Mouse (Mus musculus): ENCODE results near the gene Olfr412. TPM values are rescaled to one million over a fixed set of nuclear protein-coding genes. Genes with fewer than 3 reads are reported as not detected.

Gene Olfr412
- not detected in 2 replicates for polyA plus RNA-seq (2012; ENCODE audit: insufficient read depth, insufficient read length, missing spikeins)

DNA sequence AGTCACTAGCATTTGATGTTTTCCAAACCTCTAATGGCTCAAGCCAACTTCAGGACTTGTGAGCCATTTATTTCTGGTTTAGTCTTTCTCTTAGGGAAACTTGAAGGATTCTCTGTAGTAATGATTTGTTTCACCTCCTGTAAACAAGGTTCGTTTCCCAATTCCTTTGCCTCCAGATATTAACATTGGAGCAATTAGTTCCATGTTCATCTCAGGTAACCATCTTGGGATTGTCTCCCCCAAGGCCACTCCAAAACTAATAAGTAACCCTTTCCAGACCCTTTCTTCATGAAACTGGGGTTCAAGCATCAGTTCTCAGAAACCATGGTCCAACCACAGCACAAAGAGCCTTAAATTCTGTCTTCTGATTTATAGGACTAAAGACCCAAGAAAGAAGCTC lies at the start of gene Olfr412:
Gene Olfr412, plus strand, starts transcription at position 301 of the 400 bp plus-strand sequence.
- Histone ChIP-seq H3K4me1 (ENCODE audit: control insufficient read depth, insufficient read depth, insufficient read length, low read length) (no peaks in the 10 kb centered on the region), H3K27ac (replicated peaks; ENCODE audit: low read depth, low read length) (no peak within 1 kb of the TSS), H3K4me3 (ENCODE audit: insufficient read depth, low read depth, low read length) (no peak within 1 kb of the TSS)

DNA sequence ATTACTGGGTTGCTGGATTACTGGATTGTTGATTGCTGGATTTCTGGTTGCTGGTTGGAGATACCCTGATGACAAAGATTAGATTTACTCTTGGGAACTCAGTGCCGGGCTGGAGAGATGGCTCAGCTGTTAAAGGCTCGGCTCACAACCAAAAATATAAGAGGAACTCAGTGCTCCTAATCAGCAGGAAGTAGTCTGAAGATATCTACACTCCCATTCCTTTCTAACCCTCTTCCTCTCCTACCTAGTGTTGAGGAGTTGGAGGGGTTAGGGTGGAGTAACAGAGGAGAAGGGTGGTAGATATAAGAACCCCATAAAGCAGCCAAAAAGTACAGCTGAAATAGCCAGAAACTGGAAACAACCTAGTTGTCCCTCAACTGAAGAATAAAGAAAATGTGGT lies 35.8 kb upstream of the Olfr412 start:
- no peak overlapping the region for H3K27ac ChIP-seq (replicated peaks; ENCODE audit: low read depth, low read length)
- no peak overlapping the region for H3K4me3 ChIP-seq (ENCODE audit: insufficient read depth, low read depth, low read length)
- no peaks in the 10 kb centered on the region for H3K4me1 ChIP-seq (ENCODE audit: control insufficient read depth, insufficient read depth, insufficient read length, low read length)

DNA sequence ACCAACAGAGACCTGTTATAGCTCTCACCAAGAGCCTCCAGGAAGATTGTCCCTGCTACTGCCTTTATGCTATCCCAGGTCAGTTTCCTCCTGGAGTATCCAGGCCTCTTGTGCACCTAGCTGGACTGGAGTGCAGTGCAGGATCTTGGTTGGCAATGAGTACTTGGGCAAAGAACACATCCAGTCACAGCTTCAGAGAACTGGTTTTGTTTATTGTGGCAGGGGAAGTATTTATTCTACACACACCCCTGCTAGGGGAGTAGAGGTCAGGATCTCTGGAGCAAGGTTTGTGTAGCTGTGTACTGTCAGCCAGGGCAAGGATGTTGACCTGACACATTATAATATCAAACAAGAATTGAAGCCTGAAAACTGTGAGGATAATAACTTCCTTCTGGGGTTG lies 33.1 kb upstream of the Olfr412 start:
- Histone ChIP-seq H3K4me1 (ENCODE audit: control insufficient read depth, insufficient read depth, insufficient read length, low read length) (no peaks in the 10 kb centered on the region), H3K27ac (replicated peaks; ENCODE audit: low read depth, low read length) (no peak overlapping the region), H3K4me3 (ENCODE audit: insufficient read depth, low read depth, low read length) (no peak overlapping the region)

DNA sequence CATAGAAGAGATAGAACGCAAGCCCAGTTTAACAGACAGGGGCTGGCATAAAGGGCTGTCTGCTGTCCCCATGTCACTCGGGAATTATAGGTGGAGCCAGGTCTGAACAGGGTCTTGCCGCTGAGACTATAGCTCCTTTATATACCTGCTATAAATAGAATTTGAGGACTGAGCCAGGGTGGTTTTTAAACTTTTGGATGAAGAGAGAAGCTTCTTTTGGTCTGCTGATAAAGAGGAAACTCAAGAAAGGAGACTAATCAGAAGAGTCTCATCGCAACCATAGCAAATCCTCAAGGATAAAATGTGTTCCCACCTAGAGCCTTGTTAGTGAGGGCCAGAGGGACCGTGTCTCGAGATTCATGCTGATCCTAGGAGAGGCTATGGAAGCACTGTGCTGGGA lies 23.9 kb upstream of the Olfr412 start, which contains the start of gene Olfr410:
Gene Olfr410, minus strand, starts transcription at position 101 of the 400 bp plus-strand sequence.
- Histone ChIP-seq H3K4me1 (ENCODE audit: control insufficient read depth, insufficient read depth, insufficient read length, low read length) (no peaks in the 10 kb centered on the region), H3K27ac (replicated peaks; ENCODE audit: low read depth, low read length) (no peak within 1 kb of the TSS), H3K4me3 (ENCODE audit: insufficient read depth, low read depth, low read length) (no peak within 1 kb of the TSS)

DNA sequence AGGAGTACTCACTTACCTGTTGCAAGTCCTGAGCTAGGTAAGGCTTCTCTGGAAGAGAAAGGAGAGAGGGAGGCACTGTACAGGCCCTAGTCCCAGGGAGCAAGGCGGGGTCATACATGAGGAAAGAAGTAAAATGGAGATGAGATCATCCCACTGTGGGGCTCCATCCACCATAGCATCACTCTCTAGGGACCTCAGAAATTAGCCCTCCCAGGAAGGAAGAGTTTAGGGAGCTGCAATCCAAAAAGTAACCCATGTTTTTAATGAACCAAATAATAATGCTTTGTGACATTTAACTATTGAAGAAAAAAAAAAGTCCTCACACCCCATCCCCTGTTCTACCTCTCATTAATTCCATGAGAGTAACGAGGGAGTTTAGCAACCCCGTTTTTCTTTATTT lies 9.3 kb upstream of the Olfr412 start, which contains the start of gene Olfr411:
Gene Olfr411, minus strand, starts transcription at position 101 of the 400 bp plus-strand sequence.
- no peaks in the 10 kb centered on the region for H3K4me1 ChIP-seq (ENCODE audit: control insufficient read depth, insufficient read depth, insufficient read length, low read length)
- no peak within 1 kb of the TSS for H3K4me3 ChIP-seq (ENCODE audit: insufficient read depth, low read depth, low read length)
- H3K27ac ChIP-seq (replicated peaks; ENCODE audit: low read depth, low read length): no peak within 1 kb of the TSS

DNA sequence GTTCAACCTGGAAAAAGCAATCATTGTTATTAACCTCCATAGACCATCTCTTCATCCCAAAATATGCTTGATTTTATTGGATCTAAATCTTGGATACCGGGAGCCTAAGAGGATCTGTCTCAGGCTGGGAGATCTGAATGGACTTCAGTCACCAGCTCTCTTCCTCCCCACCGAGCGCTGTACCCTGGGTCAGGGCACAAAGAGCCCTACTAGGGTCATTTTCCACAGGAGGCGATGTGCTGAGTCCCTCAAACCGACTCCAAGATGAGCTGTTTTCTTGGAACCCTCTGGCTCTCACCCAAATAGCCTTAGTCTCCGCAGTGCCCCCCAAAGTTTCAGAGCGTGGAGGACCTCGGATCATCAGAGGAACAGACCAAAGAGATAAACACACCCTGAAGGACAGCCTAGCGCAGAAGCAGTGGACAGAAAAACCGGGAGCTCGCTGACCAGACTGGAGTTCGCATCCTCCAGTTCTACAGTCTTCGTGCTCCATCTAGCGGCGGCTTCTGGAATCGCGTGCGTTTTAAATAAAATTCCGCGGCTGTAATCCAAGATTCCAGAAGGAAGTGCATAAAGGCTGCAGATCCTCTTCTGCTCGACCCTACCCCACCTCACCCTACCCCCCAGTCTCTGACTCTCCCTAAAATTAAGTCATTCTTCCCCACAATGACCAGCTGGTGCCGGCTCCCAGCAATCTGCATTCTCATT lies 9.7 kb downstream of the Olfr412 start:
- H3K4me1 ChIP-seq (ENCODE audit: control insufficient read depth, insufficient read depth, insufficient read length, low read length): no peaks in the 10 kb centered on the region
- H3K4me3 ChIP-seq (ENCODE audit: insufficient read depth, low read depth, low read length): no peak overlapping the region
- no peak overlapping the region for H3K27ac ChIP-seq (replicated peaks; ENCODE audit: low read depth, low read length)

DNA sequence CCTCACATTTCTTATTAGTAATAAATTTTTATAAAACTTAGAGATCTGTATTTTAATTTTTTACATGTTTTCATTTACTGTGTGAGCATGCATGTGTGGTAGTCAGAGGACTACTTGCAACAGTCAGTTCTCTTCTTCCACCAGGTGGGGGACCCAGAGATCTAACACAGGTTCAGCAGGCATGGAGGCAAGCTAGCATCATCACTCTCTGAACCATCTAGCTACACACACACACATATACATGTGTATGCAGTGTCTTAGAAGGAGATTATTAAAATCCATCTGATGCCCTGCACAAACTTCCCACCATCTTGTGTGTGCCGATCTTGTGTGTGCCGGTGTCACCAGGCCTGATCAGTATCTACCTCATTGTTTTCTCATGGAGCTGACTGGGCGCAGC lies 15.0 kb downstream of the Olfr412 start:
- Histone ChIP-seq H3K4me3 (ENCODE audit: insufficient read depth, low read depth, low read length) (no peak overlapping the region), H3K4me1 (ENCODE audit: control insufficient read depth, insufficient read depth, insufficient read length, low read length) (no peaks in the 10 kb centered on the region), H3K27ac (replicated peaks; ENCODE audit: low read depth, low read length) (no peak overlapping the region)

DNA sequence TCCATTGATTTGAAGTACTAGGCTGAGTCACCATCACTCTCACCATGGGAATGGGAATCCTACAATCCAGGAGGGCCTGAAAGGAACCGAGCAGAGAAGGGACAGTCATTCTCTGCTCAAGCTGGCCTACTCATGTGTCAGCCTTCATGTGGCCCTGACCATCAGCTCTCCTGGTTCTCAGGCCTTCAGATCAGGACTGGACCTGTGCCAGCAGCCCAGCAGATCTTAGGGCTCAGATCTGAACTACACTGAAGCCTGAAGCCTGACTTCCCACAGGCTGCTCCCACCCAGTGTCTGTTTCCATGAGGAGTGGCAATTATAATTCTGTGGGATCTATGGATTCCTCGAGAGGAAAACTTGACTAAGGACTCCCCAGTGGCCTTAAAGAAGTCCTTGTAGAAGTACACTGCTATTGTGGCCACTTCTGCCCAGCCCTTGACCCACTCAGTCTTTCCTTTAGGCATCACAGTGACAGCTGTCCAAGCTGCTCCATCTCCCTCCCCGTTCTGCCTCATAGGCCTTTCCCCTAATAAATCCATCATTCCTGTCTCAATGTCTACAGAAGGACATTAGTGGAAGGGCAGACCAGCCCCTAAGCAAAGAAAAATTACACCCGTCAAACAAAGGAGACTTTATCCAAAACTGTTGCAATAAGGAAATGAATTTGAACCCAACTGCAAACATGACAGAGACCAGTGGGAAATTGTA lies 17.5 kb downstream of the Olfr412 start:
- H3K4me1 ChIP-seq (ENCODE audit: control insufficient read depth, insufficient read depth, insufficient read length, low read length): no peaks in the 10 kb centered on the region
- no peak overlapping the region for H3K27ac ChIP-seq (replicated peaks; ENCODE audit: low read depth, low read length)
- H3K4me3 ChIP-seq (ENCODE audit: insufficient read depth, low read depth, low read length): no peak overlapping the region

DNA sequence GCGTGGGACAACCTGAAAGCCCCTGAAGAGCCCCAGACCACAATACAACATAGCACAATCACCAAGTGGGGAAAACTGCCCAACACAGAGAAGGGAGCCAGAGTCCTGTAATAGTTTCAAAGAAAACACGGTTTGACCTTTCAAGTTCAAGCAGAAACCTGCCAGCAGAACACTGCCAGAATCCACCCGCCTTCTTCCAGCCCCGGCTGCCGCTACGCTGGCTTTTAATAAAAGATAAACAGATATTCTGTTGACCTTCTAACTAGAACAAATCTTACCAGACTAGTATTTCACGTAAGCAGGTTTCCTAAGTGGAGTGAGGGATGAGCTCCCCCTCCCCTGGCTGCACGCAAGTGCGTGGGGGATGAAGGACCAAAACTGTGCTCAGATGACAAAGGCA lies 23.8 kb downstream of the Olfr412 start:
- Histone ChIP-seq H3K4me3 (ENCODE audit: insufficient read depth, low read depth, low read length) (no peak overlapping the region), H3K4me1 (ENCODE audit: control insufficient read depth, insufficient read depth, insufficient read length, low read length) (no peaks in the 10 kb centered on the region), H3K27ac (replicated peaks; ENCODE audit: low read depth, low read length) (no peak overlapping the region)

DNA sequence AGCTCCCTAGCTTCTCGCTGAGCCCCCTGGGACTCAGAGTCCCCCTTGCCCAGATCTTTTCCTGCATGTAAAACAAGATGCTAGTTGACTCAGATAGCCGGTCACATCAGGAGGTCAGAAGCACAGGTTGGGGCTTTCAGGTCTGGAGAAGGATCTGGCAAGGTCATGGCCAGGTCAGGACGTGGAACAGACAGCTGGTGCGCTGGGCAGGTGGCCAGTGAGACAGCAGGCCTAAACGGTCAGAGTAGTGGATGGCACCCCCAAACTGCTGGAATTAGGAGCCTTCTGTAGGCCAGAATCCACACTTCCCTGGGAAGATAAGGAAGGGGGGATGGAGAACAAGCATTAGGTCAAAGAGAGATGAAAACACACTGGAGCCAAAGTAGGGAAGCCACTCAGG lies 25.3 kb downstream of the Olfr412 start:
- H3K27ac ChIP-seq (replicated peaks; ENCODE audit: low read depth, low read length): no peak overlapping the region
- no peak overlapping the region for H3K4me3 ChIP-seq (ENCODE audit: insufficient read depth, low read depth, low read length)
- no peaks in the 10 kb centered on the region for H3K4me1 ChIP-seq (ENCODE audit: control insufficient read depth, insufficient read depth, insufficient read length, low read length)

DNA sequence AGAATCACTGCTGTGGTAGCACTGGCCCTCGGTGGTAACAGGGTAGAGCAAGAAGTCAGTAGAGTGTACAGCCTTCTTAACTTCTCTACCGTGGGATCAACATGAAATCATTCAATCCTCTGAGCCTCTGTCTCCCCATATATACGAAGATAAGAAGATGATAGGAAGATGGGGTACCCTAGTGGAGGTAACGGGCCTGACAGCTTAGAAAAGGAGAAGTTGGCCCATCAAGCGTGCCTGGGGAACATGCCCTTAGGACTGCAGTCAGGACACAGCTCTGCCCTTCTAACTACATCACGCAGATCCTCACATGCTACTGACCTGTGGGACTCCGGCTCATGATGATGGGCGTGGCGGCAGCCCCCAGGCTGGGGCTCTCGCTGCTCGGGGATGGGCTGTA lies 30.0 kb downstream of the Olfr412 start:
- H3K27ac ChIP-seq (replicated peaks; ENCODE audit: low read depth, low read length): no peak overlapping the region
- no peaks in the 10 kb centered on the region for H3K4me1 ChIP-seq (ENCODE audit: control insufficient read depth, insufficient read depth, insufficient read length, low read length)
- no peak overlapping the region for H3K4me3 ChIP-seq (ENCODE audit: insufficient read depth, low read depth, low read length)

DNA sequence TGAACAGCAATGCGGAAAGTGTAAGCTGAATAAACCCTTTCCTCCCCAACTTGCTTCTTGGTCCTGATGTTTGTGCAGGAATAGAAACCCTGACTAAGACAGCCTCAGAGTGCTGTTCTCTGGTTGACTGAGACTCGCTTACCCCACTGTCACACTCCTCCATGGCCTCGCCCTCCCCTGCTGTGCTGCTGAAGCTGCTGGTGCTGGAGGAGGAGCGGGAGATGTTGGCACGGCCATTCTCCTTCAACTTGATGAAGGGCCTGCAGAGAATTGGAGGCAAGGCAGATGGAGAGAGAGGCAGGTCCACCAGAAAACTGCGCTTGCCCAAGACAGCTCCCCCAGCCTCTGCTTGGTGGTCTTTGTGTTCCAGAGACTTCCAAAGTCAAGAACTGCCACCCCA lies 31.0 kb downstream of the Olfr412 start:
- Histone ChIP-seq H3K27ac (replicated peaks; ENCODE audit: low read depth, low read length) (no peak overlapping the region), H3K4me1 (ENCODE audit: control insufficient read depth, insufficient read depth, insufficient read length, low read length) (no peaks in the 10 kb centered on the region), H3K4me3 (ENCODE audit: insufficient read depth, low read depth, low read length) (no peak overlapping the region)

DNA sequence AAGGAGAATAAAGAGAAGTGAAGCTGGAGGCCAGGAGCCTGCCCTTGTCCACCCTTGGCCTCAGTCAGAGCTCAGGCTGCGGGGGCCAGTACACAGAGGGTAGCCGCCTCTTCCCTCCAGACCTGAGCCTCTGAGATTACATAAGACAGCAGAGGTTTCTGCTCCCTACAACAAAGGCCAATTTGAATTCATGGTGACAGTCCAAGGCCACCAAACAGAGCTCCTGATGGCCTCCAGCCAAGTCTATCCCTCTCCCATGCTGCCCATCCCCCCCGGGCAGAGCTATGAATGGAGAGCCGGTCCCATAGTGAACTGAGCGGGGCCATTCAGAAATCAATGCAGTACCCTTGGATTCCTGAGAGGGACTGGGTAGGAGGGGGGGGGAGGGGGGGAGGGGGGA lies 31.6 kb downstream of the Olfr412 start:
- H3K4me3 ChIP-seq (ENCODE audit: insufficient read depth, low read depth, low read length): no peak overlapping the region
- H3K4me1 ChIP-seq (ENCODE audit: control insufficient read depth, insufficient read depth, insufficient read length, low read length): no peaks in the 10 kb centered on the region
- no peak overlapping the region for H3K27ac ChIP-seq (replicated peaks; ENCODE audit: low read depth, low read length)

DNA sequence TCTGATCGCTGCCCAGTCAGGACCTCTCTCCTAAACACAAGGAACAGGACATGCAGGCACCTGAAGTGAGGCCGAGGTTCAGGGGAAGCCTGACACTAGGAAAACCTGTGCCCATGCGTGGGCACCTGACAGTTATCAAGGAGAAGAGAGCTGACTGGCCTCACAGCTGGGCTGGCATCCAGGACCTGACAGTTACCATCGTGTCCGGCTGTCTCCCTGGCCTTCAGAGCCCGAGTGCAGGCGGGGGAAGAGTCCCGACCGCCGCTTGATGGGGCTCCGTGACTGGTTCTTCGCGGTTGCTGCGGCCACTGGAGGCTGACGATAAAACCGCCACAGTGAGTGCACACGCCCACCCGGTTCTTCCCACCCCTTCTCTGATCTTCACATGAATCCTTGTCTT lies 33.7 kb downstream of the Olfr412 start:
- Histone ChIP-seq H3K4me1 (ENCODE audit: control insufficient read depth, insufficient read depth, insufficient read length, low read length) (no peaks in the 10 kb centered on the region), H3K4me3 (ENCODE audit: insufficient read depth, low read depth, low read length) (no peak overlapping the region), H3K27ac (replicated peaks; ENCODE audit: low read depth, low read length) (no peak overlapping the region)

DNA sequence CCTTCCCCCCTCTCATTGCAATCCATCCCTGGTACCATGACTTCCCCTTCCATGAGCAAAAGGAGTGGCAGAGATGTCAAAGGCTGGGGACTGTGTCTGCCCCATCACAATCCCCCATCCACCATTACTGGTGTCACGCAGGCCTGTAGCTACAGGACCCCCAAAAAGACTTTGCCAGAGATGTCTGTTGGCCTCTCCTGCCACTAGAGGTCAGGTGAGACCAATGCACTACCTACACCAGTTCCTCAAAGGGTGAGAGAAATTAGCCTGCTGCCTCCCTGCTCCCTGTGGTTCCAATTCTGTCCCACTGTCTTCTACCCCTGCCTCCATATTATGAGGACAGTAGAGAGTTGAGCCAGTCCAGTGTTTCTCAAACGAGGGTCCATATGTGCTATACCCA lies 40.3 kb downstream of the Olfr412 start:
- no peaks in the 10 kb centered on the region for H3K4me1 ChIP-seq (ENCODE audit: control insufficient read depth, insufficient read depth, insufficient read length, low read length)
- H3K27ac ChIP-seq (replicated peaks; ENCODE audit: low read depth, low read length): no peak overlapping the region
- no peak overlapping the region for H3K4me3 ChIP-seq (ENCODE audit: insufficient read depth, low read depth, low read length)

DNA sequence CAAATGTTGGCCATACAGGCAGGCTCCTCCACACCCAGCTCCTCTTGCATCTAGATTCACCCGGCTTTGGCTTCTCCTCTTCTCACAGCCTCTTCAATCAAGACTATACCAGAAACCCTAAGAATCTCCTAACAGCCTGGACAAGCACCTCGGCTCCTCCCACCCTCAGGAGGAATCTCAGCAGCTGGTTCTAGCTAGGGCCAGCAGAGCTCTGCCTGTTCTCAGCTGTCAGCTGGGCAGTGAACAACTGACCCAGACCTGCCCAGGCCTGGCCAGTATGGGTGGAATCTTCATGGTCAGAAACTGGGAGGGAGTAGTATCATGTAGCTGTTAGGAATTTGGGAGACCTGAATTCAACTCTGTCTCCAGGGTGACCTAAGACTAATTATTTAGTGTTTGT lies 42.3 kb downstream of the Olfr412 start:
- peaks cover under 1% of the 10 kb centered on the region; the same call in 1 of the 2 replicates for H3K4me1 ChIP-seq (ENCODE audit: control insufficient read depth, insufficient read depth, insufficient read length, low read length)
- no peak overlapping the region for H3K4me3 ChIP-seq (ENCODE audit: insufficient read depth, low read depth, low read length)
- H3K27ac ChIP-seq (replicated peaks; ENCODE audit: low read depth, low read length): no peak overlapping the region
